ENCODE assay signal across 20 mouse cellular contexts in the genomic region with DNA sequence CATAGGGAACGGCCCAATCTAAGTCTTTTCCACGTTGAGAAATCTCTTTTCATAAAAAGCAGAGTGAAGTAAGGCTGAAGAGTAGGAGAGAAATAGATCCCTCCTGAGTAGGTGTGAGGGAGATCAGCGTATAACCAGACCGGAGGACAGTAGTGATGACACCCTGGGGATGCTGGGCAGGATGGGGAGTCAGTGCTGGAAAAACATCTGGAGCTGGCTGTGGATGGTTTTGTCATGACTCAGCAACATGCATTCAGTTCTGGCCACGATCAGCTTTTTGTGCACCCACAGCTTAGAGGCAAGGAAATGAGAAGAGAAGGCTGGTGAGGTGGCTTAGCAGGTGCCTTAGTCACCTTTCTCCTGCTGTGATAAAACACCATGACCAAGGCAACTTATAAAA. TPM values are rescaled to one million over a fixed set of nuclear protein-coding genes. Genes with fewer than 3 reads are reported as not detected.
DNase-seq lines count a peak whose midpoint lies in the region; ATAC-seq lines count a peak whose summit lies in the region.
"Had no signal": no experiment of that assay in that cellular context is flagged by ENCODE, and none has a peak within 500 bp of the region (broad histone marks: within the 10 kb centered on the region; RNA-seq: fewer than 3 reads in every experiment).

No protein-coding gene starts in this region.

- H3K4me3 ChIP-seq in limb, embryonic 15.5 days, result no peak overlapping the region
- H3K4me3 ChIP-seq in neural tube, embryonic 15.5 days (replicated peaks), result no peak overlapping the region
- H3K4me3 ChIP-seq: forebrain, embryonic 15.5 days; neural tube, embryonic 13.5 days had no signal

- peak overlapping the region; percentile 54 for H3K27ac ChIP-seq in limb, embryonic 15.5 days
- H3K27ac ChIP-seq in neural tube, embryonic 15.5 days (replicated peaks), result no peak overlapping the region
- H3K27ac ChIP-seq: forebrain, embryonic 15.5 days; neural tube, embryonic 13.5 days had no signal

- whole genome bisulfite sequencing in limb, embryonic 15.5 days, result 46% methylated on average over 5 of the region's 5 CpGs
- WGBS in neural tube, embryonic 15.5 days, result 65% methylated on average over 5 of the region's 5 CpGs

- no peak overlapping the region for H3K4me2 ChIP-seq in limb, embryonic 15.5 days
- no peak overlapping the region for H3K4me2 ChIP-seq in neural tube, embryonic 15.5 days
- H3K4me2 ChIP-seq: forebrain, embryonic 15.5 days; lung, embryonic 14.5 days; midbrain, embryonic 11.5 days; neural tube, embryonic 13.5 days had no signal

- no peaks in the 10 kb centered on the region for H3K9me3 ChIP-seq in limb, embryonic 15.5 days
- no peaks in the 10 kb centered on the region for H3K9me3 ChIP-seq in neural tube, embryonic 15.5 days (replicated peaks)
- H3K9me3 ChIP-seq: forebrain, embryonic 15.5 days; G1E; neural tube, embryonic 13.5 days had no signal

- H3K27me3 ChIP-seq in limb, embryonic 15.5 days, result no peaks in the 10 kb centered on the region
- H3K27me3 ChIP-seq in neural tube, embryonic 15.5 days (replicated peaks), result no peaks in the 10 kb centered on the region
- H3K27me3 ChIP-seq: forebrain, embryonic 15.5 days; neural tube, embryonic 13.5 days had no signal

- no peak overlapping the region for H3K9ac ChIP-seq in limb, embryonic 15.5 days
- H3K9ac ChIP-seq in neural tube, embryonic 15.5 days (replicated peaks), result no peak overlapping the region
- H3K9ac ChIP-seq: forebrain, embryonic 15.5 days; lung, embryonic 14.5 days; neural tube, embryonic 13.5 days had no signal

- H3K36me3 ChIP-seq in limb, embryonic 15.5 days, result no peaks in the 10 kb centered on the region
- no peaks in the 10 kb centered on the region for H3K36me3 ChIP-seq in neural tube, embryonic 15.5 days
- H3K36me3 ChIP-seq: forebrain, embryonic 15.5 days; G1E; neural tube, embryonic 13.5 days had no signal

- no peak for DNase-seq in frontal cortex, postnatal 36 days (ENCODE audit: low spot score in 2 of 2)
- DNase-seq in 3134 (ENCODE audit: extremely low read depth, insufficient read length, low spot score), result peak; percentile 61
- peak; percentile 9 for DNase-seq in MN1 (ENCODE audit: low spot score)
- DNase-seq in cerebellum, adult 8-10 months, result no peak
- no peak for DNase-seq in B cell, adult 2 months
- DNase-seq: adrenal gland, adult 8-10 months; cerebellum, adult 11 months; cerebellum, postnatal 36 days; heart, adult 11 months; kidney, adult 9 months; kidney, postnatal 36 days; lung, embryonic 14.5 days; lung, postnatal 4 days had no signal

- H3K4me1 ChIP-seq in limb, embryonic 15.5 days, result peaks cover 10% of the 10 kb centered on the region
- H3K4me1 ChIP-seq in neural tube, embryonic 15.5 days, result peaks cover 7% of the 10 kb centered on the region

- ATAC-seq in frontal cortex, adult (ENCODE audit: low TSS enrichment), result 0 out of 2 replicates have a peak, but pooled peaks have one; percentile 31
- ATAC-seq in limb, embryonic 15.5 days (ENCODE audit: insufficient number of reproducible peaks, low FRiP score, low TSS enrichment, low read depth), result peak; percentile 74
- ATAC-seq in neural tube, embryonic 15.5 days (ENCODE audit: low FRiP score), result no peak
- ATAC-seq: forebrain, embryonic 15.5 days had no signal

RNA-seq across cellular contexts. Expression of a gene that starts 19.0 kb away (rescaled TPM):
- 5.5 and 6.0 TPM in 2 replicates for polyA plus RNA-seq in limb, embryonic 15.5 days (2015; fragmentation: Nextera tagmentation; extraction: Ambion mirVana)
- polyA plus RNA-seq in neural tube, embryonic 15.5 days (2015; fragmentation: Nextera tagmentation; extraction: Ambion mirVana), result 10.9 and 12.2 TPM in 2 replicates
- polyA plus RNA-seq: G1E had no signal

Comparison
In these comparisons a context has a peak if more than half of its experiments do, and no peak if none do; other contexts are left out.
1. DNase-seq: peak in 3134 (single experiment) and MN1 (single experiment); none in frontal cortex, postnatal 36 days (0 of 2), cerebellum, adult 8-10 months (single experiment) and B cell, adult 2 months (0 of 2).